Mouse (Mus musculus): ENCODE results near the gene Erc1. TPM values are rescaled to one million over a fixed set of nuclear protein-coding genes. Genes with fewer than 3 reads are reported as not detected.
"Not testable (repeated sequence)": the region's sequence is repeated elsewhere in the genome, so short reads cannot be mapped to it uniquely, and the experiment has no call there.

Erc1 gene
- polyA plus RNA-seq, 1 experiment from 2014 or later = 3.9 TPM

DNA sequence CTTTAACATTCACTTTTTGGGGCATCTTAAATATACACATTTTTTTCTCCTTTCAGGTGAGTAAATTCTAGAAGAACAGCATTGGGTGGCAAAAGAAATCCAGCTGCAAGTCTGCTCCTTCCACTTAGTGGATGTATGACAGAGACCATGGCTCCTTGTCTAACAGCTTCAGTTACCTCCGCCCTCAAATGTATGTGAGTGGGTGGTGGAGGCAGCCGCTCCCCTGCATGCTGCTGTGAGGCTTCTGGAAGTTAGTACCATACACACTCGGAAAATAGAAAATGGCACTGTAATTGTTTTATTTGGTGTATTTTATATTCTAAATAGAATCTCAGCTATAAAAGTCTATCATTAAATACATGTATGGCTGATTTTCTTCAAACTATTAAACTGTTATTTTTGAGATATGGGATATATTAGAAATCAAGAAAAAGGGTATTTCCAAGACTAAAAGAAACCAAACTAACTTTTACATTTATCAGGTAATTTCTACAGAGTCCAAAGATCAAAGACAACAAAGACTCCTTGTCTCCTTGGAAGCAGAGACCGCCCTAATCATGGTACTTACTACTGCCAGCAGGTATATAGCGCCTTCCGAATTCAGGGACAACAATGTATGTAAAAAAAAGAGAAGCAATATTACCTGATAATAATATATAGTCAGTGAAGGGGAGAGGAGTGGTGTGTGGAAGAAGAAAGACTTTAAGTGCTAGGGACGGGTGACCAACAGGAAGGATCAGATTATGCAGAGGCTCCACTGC, 190.4 kb downstream of the Erc1 start:
- H3K4me2 ChIP-seq = no peak overlapping the region
- ATAC-seq (ENCODE audit: low read depth) = no peak
- no peak overlapping the region for H3K9ac ChIP-seq
- no peaks in the 10 kb centered on the region for H3K4me1 ChIP-seq (replicated peaks)
- no peak for DNase-seq
- H3K27ac ChIP-seq = no peak overlapping the region
- WGBS (ENCODE audit: insufficient replicate concordance) = 79% methylated on average over 7 of the region's 7 CpGs
- H3K27me3 ChIP-seq = no peaks in the 10 kb centered on the region
- no peak overlapping the region for H3K4me3 ChIP-seq (replicated peaks)
- no peaks in the 10 kb centered on the region for H3K9me3 ChIP-seq (replicated peaks)
- no peaks in the 10 kb centered on the region for H3K36me3 ChIP-seq

DNA sequence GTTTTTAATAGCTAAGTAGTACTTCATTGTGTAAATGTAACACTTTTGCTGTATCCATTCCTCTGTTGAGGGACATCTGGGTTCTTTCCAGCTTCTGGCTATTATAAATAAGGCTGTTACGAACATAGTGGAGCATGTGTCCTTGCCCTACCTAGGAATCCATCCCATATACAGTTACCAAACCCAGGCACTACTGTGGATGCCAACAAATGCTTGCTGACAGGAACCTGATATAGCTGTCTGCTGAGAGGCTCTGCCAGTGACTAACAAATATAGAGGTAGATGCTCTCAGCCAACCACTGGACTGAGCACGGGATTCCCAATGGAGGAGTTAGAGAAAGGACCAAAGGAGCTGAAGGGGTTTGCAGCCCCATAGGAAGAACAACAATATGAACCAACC, 193.2 kb downstream of the Erc1 start:
- not testable (repeated sequence) for H3K27me3 ChIP-seq; H3K4me2 ChIP-seq; H3K9ac ChIP-seq; ATAC-seq (ENCODE audit: low read depth); H3K4me1 ChIP-seq (replicated peaks); H3K36me3 ChIP-seq; H3K9me3 ChIP-seq (replicated peaks); DNase-seq; H3K4me3 ChIP-seq (replicated peaks); H3K27ac ChIP-seq
- 64% methylated on average over 2 of the region's 2 CpGs for WGBS (ENCODE audit: insufficient replicate concordance)

DNA sequence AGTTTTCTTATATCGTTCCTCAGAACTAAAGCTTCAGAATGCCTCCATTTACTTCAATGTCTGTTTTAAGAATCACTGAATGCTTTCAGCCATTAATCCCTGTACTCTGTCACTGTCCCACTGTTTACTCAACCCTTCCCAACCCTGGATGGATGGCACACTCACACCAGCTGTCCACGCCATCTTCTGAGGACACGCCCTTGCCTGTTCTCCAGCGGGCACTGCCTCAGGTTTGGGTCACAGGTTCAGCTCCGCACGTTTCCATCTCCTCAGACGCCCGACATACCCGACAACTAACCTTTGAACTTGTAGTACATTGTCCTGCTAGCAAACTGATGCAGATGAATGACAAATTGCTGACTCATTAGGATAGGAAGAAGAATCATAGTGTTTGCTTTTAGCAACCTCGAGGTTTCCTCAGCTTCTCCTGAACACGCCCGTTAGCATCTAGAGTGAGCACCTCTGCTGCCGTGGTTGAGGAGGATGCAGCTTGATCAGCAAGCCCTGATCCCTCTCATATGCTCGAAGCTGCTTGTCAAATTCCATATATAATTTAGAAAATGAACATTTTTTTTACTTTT, 204.0 kb downstream of the Erc1 start:
- ATAC-seq (ENCODE audit: low read depth) (no peak), DNase-seq (no peak)
- Histone ChIP-seq H3K4me2 (no peak overlapping the region), H3K27me3 (no peaks in the 10 kb centered on the region), H3K4me1 (replicated peaks) (no peaks in the 10 kb centered on the region), H3K9ac (no peak overlapping the region), H3K9me3 (replicated peaks) (no peaks in the 10 kb centered on the region), H3K4me3 (replicated peaks) (no peak overlapping the region), H3K27ac (no peak overlapping the region), H3K36me3 (no peaks in the 10 kb centered on the region)
- 66% methylated on average over 14 of the region's 14 CpGs for WGBS (ENCODE audit: insufficient replicate concordance)

DNA sequence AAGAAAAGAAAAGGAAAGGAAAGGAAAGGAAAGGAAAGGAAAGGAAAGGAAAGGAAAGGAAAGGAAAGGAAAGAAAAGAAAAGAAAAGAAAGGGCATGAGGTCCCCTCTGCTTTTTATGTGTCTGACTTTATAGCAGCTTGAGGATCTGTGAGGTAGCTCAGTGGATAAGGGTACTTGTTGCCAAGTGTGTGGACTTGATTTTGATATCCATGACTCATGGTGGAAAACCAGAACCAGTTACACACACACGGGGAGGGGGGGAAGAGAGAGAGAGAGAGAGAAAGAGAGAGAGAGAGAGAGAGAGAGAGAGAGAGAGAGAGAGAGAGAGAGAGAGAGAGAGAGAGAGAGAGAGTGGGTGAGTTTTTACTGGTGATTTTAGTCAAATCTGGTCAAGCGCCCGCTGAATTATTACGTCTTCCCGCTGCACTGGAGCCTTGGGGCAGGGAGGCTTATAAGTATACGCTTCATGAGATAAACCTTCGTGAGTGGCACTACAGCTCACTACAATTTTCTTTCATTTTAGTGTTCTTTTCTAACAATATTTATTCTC, 204.7 kb downstream of the Erc1 start:
- DNase-seq (no peak), ATAC-seq (ENCODE audit: low read depth) (no peak)
- H3K4me3 ChIP-seq (replicated peaks) = no peak overlapping the region
- H3K4me2 ChIP-seq = no peak overlapping the region
- no peak overlapping the region for H3K9ac ChIP-seq
- no peaks in the 10 kb centered on the region for H3K27me3 ChIP-seq
- no peak overlapping the region for H3K27ac ChIP-seq
- H3K9me3 ChIP-seq (replicated peaks) = no peaks in the 10 kb centered on the region
- WGBS (ENCODE audit: insufficient replicate concordance) = 93% methylated on average over 6 of the region's 7 CpGs
- no peaks in the 10 kb centered on the region for H3K36me3 ChIP-seq
- H3K4me1 ChIP-seq (replicated peaks) = no peaks in the 10 kb centered on the region

DNA sequence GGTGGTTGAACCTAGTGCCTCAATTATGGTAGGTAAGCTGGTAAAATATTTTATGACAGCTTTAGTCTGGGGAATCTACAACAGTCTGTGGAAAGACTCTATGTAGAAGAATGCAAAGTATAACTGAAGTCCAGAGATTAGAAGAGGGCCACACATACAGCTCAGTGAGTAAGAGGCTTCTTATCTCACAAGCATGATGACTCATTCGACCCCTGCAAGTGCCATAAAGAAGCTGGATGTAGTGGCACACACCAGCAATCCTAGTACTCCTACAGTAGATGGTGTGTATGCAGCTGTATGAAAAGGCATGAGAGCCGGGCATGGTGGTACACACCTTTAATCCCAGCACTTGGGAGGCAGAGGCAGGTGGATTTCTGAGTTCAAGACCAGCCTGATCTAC, 205.2 kb downstream of the Erc1 start:
- Histone ChIP-seq H3K4me3 (replicated peaks) (no peak overlapping the region), H3K9me3 (replicated peaks) (no peaks in the 10 kb centered on the region), H3K36me3 (no peaks in the 10 kb centered on the region), H3K4me1 (replicated peaks) (no peaks in the 10 kb centered on the region), H3K9ac (no peak overlapping the region), H3K4me2 (no peak overlapping the region), H3K27ac (no peak overlapping the region), H3K27me3 (no peaks in the 10 kb centered on the region)
- 38% methylated on average over 2 of the region's 2 CpGs for WGBS (ENCODE audit: insufficient replicate concordance)
- ATAC-seq (ENCODE audit: low read depth) (no peak), DNase-seq (no peak)

DNA sequence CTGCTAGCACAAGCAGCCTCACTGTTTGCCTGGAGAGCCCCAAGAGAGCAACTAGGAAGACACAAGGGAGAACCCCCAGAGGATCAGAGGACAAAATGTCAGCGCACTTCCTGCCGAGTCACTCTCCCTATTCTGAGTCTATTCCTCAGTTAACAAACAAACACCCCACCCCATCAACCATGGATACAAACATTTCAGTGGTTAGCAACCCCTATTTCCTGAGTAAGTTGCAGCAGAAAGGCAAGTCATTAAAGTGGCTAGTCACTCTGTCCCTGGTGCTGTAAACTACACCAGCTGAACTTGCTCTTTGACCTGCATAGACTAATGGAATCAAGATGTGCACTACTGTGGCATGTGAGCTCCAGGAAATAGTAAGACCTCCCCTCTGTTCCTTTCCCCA, 212.3 kb downstream of the Erc1 start:
- Histone ChIP-seq H3K27me3 (no peaks in the 10 kb centered on the region), H3K4me3 (replicated peaks) (no peak overlapping the region), H3K4me2 (no peak overlapping the region), H3K4me1 (replicated peaks) (no peaks in the 10 kb centered on the region), H3K9me3 (replicated peaks) (no peaks in the 10 kb centered on the region), H3K9ac (no peak overlapping the region), H3K36me3 (no peaks in the 10 kb centered on the region), H3K27ac (no peak overlapping the region)
- WGBS (ENCODE audit: insufficient replicate concordance) = 36% methylated on average over 2 of the region's 2 CpGs
- DNase-seq (no peak), ATAC-seq (ENCODE audit: low read depth) (no peak)

DNA sequence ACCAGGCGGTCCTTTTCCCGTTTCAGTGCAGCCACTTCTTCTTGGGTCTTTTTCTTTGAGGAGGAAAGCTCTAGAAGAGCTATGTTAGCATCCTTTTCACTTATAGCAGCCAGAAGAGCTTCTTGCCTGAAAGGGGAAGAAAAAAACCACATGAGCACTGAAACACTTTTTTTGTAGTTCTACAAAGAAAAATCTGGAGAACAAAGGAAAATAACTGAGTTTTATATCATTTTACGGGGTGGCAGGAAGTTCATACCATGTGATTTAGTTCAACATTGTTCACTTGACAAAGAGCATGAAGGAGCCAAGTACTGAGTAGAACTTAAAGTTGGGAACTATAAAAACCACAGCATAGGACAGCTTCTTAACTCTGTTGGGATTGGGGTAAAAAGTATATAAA, 217.3 kb downstream of the Erc1 start:
- Histone ChIP-seq H3K9me3 (replicated peaks) (no peaks in the 10 kb centered on the region), H3K27ac (no peak overlapping the region), H3K4me1 (replicated peaks) (no peaks in the 10 kb centered on the region), H3K27me3 (no peaks in the 10 kb centered on the region), H3K4me3 (replicated peaks) (no peak overlapping the region), H3K36me3 (no peaks in the 10 kb centered on the region; the same call in 1 of the 2 replicates), H3K4me2 (no peak overlapping the region), H3K9ac (no peak overlapping the region)
- ATAC-seq (ENCODE audit: low read depth) (no peak), DNase-seq (no peak)
- 79% methylated on average over 3 of the region's 3 CpGs for WGBS (ENCODE audit: insufficient replicate concordance)

DNA sequence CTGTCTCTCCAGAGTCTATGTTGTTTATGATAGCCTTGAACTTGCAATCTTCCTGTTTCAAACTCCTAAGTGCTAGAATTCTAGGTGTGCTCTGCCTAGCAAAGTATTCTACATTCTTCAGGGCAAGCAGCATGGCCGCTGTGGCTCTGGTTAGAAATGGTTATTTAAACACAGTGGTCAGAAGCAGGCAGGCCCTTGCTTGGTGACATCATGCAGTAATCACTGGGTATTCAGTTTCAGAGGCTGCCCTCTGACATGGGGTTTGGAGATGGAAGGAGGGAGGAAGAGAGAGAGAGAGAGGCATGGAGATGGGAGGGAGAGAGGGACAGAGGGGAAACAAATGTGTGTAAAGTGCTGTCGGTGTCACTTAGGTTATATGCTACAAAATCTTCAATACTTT, 246.6 kb downstream of the Erc1 start:
- Histone ChIP-seq H3K9ac (no peak overlapping the region), H3K4me1 (replicated peaks) (no peaks in the 10 kb centered on the region), H3K27ac (no peak overlapping the region), H3K27me3 (no peaks in the 10 kb centered on the region), H3K36me3 (no peaks in the 10 kb centered on the region), H3K4me3 (replicated peaks) (no peak overlapping the region), H3K9me3 (replicated peaks) (no peaks in the 10 kb centered on the region), H3K4me2 (no peak overlapping the region)
- WGBS (ENCODE audit: insufficient replicate concordance) = 80% methylated on average over 2 of the region's 2 CpGs
- ATAC-seq (ENCODE audit: low read depth) (no peak), DNase-seq (no peak)

DNA sequence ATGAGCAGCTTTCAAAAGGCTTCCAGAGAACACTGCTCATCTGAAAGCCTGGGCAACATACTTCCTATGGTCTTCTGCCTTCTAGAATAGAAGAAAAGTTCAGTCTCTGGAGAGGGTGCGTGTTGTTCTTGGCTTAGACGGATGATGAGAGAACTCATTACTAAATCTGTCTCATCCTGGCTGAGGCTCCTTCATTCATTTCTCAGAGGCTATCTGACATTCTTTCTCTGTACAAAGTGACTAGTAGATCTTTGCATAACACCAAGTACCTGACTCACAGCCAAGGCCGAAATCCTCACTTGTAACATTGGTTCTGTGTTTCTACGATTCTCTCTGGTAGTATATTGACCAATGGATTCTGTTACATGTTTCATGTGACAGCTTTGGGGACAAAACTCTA, 252.5 kb downstream of the Erc1 start:
- Histone ChIP-seq H3K27ac (no peak overlapping the region), H3K27me3 (no peaks in the 10 kb centered on the region), H3K9ac (no peak overlapping the region), H3K9me3 (replicated peaks) (no peaks in the 10 kb centered on the region), H3K4me1 (replicated peaks) (no peaks in the 10 kb centered on the region), H3K4me3 (replicated peaks) (no peak overlapping the region), H3K36me3 (no peaks in the 10 kb centered on the region), H3K4me2 (no peak overlapping the region)
- DNase-seq (no peak), ATAC-seq (ENCODE audit: low read depth) (no peak)
- WGBS (ENCODE audit: insufficient replicate concordance) = 75% methylated on average over 4 of the region's 4 CpGs

DNA sequence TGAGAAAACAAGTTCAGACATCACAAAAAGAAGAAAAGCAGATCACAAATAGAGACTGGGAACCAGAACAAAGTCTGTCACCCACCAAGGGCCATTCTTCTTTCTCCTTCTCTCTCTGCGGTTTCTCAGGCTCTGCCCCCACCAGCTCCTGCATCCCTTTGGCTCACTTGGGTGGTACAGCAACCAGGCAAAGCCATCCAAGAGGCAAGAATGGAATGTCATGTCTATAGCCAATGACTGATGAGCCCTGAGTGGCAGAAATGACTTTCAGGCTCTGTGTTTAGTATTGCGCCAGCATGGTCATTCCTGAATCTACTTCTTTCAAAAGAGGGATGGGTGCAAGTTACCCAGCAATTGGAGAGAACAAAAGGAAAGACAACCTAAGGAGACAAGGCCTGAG, 257.1 kb downstream of the Erc1 start:
- ATAC-seq (ENCODE audit: low read depth) = no peak
- Histone ChIP-seq H3K4me3 (replicated peaks) (no peak overlapping the region), H3K4me1 (replicated peaks) (0 out of 2 replicates have a peak, but pooled peaks cover under 1% of the 10 kb centered on the region), H3K4me2 (no peak overlapping the region), H3K27ac (no peak overlapping the region), H3K27me3 (no peaks in the 10 kb centered on the region), H3K9me3 (replicated peaks) (no peaks in the 10 kb centered on the region), H3K9ac (no peak overlapping the region), H3K36me3 (no peaks in the 10 kb centered on the region)
- WGBS (ENCODE audit: insufficient replicate concordance) = 85% methylated on average over 2 of the region's 2 CpGs
- no peak for DNase-seq

DNA sequence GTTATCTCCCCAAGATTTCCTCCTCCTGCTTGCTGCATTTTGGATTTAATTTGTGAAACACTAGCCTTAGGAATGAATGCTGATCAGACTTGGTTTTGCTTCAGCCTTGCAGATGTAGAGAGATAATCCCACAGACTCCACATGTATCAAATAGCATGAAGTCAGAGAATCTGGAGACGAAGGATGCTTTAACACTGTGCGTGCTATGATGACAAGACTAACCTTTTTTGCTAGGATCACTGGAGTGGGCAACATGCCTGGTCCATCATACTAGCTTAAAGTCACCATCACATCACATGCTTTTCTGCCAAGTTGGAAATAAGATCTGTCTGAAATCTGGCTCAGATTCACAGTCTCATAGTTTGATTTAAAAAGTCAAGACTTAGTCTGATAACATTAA, 260.1 kb downstream of the Erc1 start:
- 76% methylated on average over 2 of the region's 2 CpGs for WGBS (ENCODE audit: insufficient replicate concordance)
- Histone ChIP-seq H3K27ac (no peak overlapping the region), H3K27me3 (no peaks in the 10 kb centered on the region), H3K9ac (no peak overlapping the region), H3K4me2 (no peak overlapping the region), H3K9me3 (replicated peaks) (no peaks in the 10 kb centered on the region), H3K4me1 (replicated peaks) (0 out of 2 replicates have a peak, but pooled peaks cover 7% of the 10 kb centered on the region), H3K4me3 (replicated peaks) (no peak overlapping the region), H3K36me3 (no peaks in the 10 kb centered on the region)
- DNase-seq = no peak
- no peak for ATAC-seq (ENCODE audit: low read depth)

DNA sequence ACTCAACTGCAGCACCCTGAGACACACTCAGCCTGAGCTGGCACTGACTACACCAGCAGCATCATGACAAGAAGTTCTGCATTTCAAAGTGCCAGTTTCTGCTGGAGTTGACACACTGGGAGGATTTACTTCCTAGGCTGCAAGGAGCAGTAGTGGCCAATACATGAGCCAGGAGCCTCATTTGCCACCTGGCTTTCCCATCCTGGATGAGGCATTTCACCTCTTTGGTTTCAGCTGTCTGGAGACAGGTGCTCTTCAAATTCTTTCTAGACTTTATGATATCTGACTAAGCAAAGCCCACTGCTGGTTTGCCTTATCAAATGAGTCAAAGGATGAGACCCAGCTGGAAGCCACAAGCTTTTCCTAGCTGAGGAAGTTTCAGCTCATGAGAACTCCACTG, 260.5 kb downstream of the Erc1 start:
- Histone ChIP-seq H3K36me3 (no peaks in the 10 kb centered on the region), H3K27ac (no peak overlapping the region), H3K9me3 (replicated peaks) (no peaks in the 10 kb centered on the region), H3K4me2 (no peak overlapping the region), H3K27me3 (no peaks in the 10 kb centered on the region), H3K4me3 (replicated peaks) (no peak overlapping the region), H3K9ac (no peak overlapping the region), H3K4me1 (replicated peaks) (0 out of 2 replicates have a peak, but pooled peaks cover 7% of the 10 kb centered on the region)
- ATAC-seq (ENCODE audit: low read depth) (no peak), DNase-seq (no peak)
